Mouse (Mus musculus) heart, embryonic 11.5 days (tissue): ENCODE measurements around the gene Nfkb1. TPM values are rescaled to one million over a fixed set of nuclear protein-coding genes. Genes with fewer than 3 reads are reported as not detected.
A peak's percentile ranks its signal among the peaks of the same experiment; 100 is the strongest.

ENCODE experiments used
- ATAC-seq: fragments of 200-750 bp; cut with Nextera tagmentation; replicated peaks from 2 replicates; pipeline ENCODE4 v1.8.0; 2017; ENCODE audit warnings: moderate library complexity; ENCODE audit not compliant: insufficient number of reproducible peaks, low FRiP score, low TSS enrichment
- H3K27ac ChIP-seq: fragments of 300-500 bp; sonication (generic); 2 replicates; pipeline ENCODE4 v1.5.1; 2014; ENCODE audit warnings: mild to moderate bottlenecking, low read depth, low read length
- H3K27me3 ChIP-seq: fragments of 300-500 bp; sonication (generic); 2 replicates; pipeline ENCODE4 v1.6.1; 2014; ENCODE audit warnings: mild to moderate bottlenecking, low read length, mixed read lengths; ENCODE audit not compliant: control insufficient read depth, insufficient read depth
- H3K36me3 ChIP-seq: fragments of 300-500 bp; sonication (generic); 2 replicates; pipeline ENCODE4 v1.6.1; 2014; ENCODE audit warnings: mild to moderate bottlenecking, low read length, moderate library complexity, mixed read lengths; ENCODE audit not compliant: control insufficient read depth, insufficient read depth
- H3K4me1 ChIP-seq: fragments of 300-500 bp; sonication (generic); 2 replicates; pipeline ENCODE4 v1.6.1; 2014; ENCODE audit warnings: low read length; ENCODE audit not compliant: control insufficient read depth, insufficient read depth
- H3K4me2 ChIP-seq: fragments of 300-500 bp; sonication (generic); 2 replicates; pipeline ENCODE4 v1.6.1; 2014; ENCODE audit warnings: mild to moderate bottlenecking, moderate library complexity
- H3K4me3 ChIP-seq: fragments of 300-500 bp; sonication (generic); 2 replicates; pipeline ENCODE4 v1.5.1; 2014; ENCODE audit warnings: low read depth, low read length
- H3K9ac ChIP-seq: fragments of 300-500 bp; sonication (generic); 2 replicates; pipeline ENCODE4 v1.6.1; 2014; ENCODE audit warnings: mild to moderate bottlenecking, low read depth, low read length, moderate library complexity
- H3K9me3 ChIP-seq: fragments of 300-500 bp; sonication (generic); replicated peaks from 2 replicates; pipeline ENCODE4 v1.6.1; 2016; ENCODE audit warnings: low read length; ENCODE audit not compliant: control insufficient read depth
- WGBS: fragments of 180-500 bp; shearing (Covaris S2); extraction: QIAGEN DNeasy Blood & Tissue Kit; methylation state at CpG from one replicate; pipeline ENCODE4 v1.1.7; 2014; ENCODE audit not compliant: insufficient replicate concordance; 5-methylcytosine and 5-hydroxymethylcytosine counted together
- polyA plus RNA-seq: library from polyadenylated mRNA; unstranded; fragments of >200 nt; fragmentation: Nextera tagmentation; extraction: Ambion mirVana; gene quantifications from 2 replicates; pipeline ENCODE4 v1.2.1, GENCODE M21; 2014

The Nfkb1 gene
- polyA plus RNA-seq, 1 experiment from 2014 or later: 17.8 TPM

DNA sequence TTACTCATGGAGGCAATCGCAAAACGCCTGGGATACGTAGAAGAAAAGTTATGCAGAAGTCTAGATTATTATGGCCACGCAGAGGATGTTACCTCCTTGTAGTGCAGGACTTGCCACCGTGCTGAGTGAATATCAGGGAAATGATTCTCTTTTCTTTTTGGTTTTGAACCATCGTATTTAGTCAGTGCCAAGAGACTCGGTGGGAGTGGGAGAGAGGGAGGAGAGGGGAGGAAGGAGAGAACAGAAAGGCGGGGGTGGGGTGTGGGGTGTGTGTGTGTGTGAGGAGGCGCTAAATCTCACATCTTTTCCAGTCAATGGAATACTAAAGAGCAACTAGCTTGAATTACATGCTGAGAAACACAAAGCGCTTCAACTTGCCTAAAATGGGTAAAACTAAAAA is 41.5 kb downstream of the Nfkb1 start:
- H3K27me3 ChIP-seq: no peaks in the 10 kb centered on the region
- H3K36me3 ChIP-seq: peaks cover 6% of the 10 kb centered on the region; the same call in 1 of the 2 replicates
- H3K27ac ChIP-seq: no peak overlapping the region
- H3K9ac ChIP-seq: no peak overlapping the region
- no peaks in the 10 kb centered on the region for H3K9me3 ChIP-seq
- H3K4me1 ChIP-seq: 0 out of 2 replicates have a peak, but pooled peaks cover 2% of the 10 kb centered on the region
- H3K4me3 ChIP-seq: no peak overlapping the region
- no peak overlapping the region for H3K4me2 ChIP-seq
- 73% methylated on average over 10 of the region's 10 CpGs for WGBS
- ATAC-seq: no peak

DNA sequence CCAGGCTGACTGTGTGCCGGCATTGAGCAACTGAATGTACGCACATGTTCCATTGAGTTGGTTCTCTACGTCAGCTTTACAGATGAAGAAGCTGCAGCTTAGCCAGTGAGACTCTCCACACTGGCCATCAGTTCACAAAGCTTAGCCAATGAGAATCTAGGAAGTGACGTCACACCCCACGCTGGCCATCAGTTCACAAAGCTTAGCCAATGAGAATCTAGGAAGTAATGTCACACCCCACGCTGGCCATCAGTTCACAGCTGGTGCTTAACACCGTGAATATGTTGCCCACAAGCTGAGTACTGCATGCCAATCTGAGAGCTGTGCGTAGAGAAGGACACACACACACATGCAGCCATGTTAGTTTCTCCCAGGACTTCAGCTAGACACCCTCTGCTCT is 42.8 kb downstream of the Nfkb1 start:
- Histone ChIP-seq H3K9me3 (no peaks in the 10 kb centered on the region), H3K4me1 (no peaks in the 10 kb centered on the region), H3K4me2 (no peak overlapping the region), H3K36me3 (peaks cover 6% of the 10 kb centered on the region; the same call in 1 of the 2 replicates), H3K27me3 (no peaks in the 10 kb centered on the region), H3K9ac (no peak overlapping the region), H3K4me3 (no peak overlapping the region), H3K27ac (no peak overlapping the region)
- 87% methylated on average over 8 of the region's 8 CpGs for WGBS
- no peak for ATAC-seq

DNA sequence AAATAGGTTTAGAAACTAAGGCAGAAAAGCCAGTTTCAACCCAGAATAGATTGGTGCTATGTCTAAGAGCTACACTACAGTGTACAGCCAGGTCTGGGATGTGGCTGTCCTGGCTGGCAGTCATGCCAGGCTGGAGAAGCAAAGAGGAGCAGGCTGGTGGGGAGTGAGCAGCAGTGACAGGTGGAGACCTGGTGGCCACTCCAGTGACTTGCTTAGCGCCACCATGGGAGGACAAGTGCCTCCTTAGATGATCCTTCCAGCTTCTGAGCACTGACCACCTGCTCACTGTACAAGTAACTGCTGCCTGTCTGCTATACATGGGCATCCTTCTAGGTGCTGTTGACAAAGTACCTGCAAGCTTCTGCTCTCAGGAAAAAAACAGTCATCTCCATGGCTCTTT is 44.7 kb downstream of the Nfkb1 start:
- H3K4me1 ChIP-seq: peaks cover 3% of the 10 kb centered on the region
- 85% methylated on average over 1 of the region's 1 CpGs for WGBS
- no peak overlapping the region for H3K9ac ChIP-seq
- no peaks in the 10 kb centered on the region for H3K9me3 ChIP-seq
- H3K27ac ChIP-seq: no peak overlapping the region
- no peaks in the 10 kb centered on the region for H3K27me3 ChIP-seq
- no peak overlapping the region for H3K4me2 ChIP-seq
- no peak overlapping the region for H3K4me3 ChIP-seq
- H3K36me3 ChIP-seq: peaks cover 2% of the 10 kb centered on the region; the same call in 1 of the 2 replicates
- ATAC-seq: no peak

- Histone ChIP-seq H3K9me3 (no peaks in the 10 kb centered on the region), H3K4me2 (no peak overlapping the region), H3K9ac (no peak overlapping the region), H3K27ac (no peak overlapping the region), H3K36me3 (peaks cover 2% of the 10 kb centered on the region; the same call in 1 of the 2 replicates), H3K4me3 (no peak overlapping the region), H3K4me1 (peaks cover 12% of the 10 kb centered on the region), H3K27me3 (no peaks in the 10 kb centered on the region)
- WGBS: 85% methylated on average over 3 of the region's 3 CpGs
- ATAC-seq: no peak
These were observed 46.4 kb downstream of the Nfkb1 start for GRCm38 (mm10) chr3:135644971-135645370.

DNA sequence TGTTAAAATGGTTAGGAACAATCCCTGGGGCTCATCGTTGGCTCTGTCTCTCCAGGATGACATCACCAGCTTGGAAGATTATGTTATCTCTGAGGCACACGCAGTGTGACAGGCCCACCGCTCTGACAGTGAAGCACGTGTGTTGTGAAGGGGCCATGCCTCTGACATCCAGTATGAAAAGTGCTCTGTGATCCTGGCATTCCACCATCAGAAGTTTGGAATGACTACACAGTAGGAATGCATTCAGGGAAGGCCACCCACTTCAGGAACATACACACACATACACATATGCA is 49.8 kb downstream of the Nfkb1 start:
- Histone ChIP-seq H3K9ac (no peak overlapping the region), H3K4me3 (no peak overlapping the region), H3K27me3 (no peaks in the 10 kb centered on the region), H3K4me2 (0 out of 2 replicates have a peak overlapping the region, but pooled peaks have one; percentile 7), H3K9me3 (no peaks in the 10 kb centered on the region), H3K27ac (peak overlapping the region; percentile 75), H3K36me3 (0 out of 2 replicates have a peak, but pooled peaks cover 2% of the 10 kb centered on the region), H3K4me1 (peaks cover 22% of the 10 kb centered on the region)
- 10% methylated on average over 4 of the region's 4 CpGs for WGBS
- peak; percentile 82 for ATAC-seq

DNA sequence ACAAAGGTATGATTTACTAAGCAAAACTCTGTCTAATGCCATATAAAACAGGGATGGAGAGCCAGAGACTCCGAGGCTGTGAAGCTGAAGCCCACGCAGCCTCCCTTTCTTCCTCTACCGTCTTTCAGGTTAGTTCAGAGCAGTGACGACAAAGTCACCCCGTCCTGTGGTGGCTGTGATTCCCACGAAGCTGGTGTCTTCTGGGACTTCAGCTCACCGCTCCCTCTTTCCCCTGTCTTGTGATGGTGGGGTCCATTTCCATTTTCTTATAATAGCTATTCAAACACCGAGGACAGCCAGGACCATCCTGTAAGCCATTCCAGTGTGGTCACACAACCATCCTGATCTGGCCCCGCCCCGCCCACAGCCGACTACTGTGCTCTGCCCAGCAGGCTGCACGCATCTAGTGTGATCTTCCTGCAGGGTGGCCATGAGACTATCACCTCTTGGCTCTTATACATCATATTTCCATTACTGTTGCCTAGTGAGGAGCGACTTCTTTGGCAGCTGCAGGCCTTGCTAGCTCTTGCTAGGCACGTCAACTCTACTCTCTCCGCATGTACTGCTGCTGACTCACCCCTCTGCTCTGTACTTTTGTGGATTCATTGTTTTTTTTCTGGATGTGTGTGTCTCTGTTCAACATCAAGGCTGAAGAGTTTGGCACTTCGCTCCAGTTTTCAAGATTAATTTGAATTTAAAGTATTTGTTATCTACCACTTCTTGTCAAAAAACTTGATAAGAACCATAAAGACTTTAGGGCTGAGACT is 50.3 kb downstream of the Nfkb1 start:
- Histone ChIP-seq H3K4me3 (no peak overlapping the region), H3K27ac (peak overlapping the region; percentile 75), H3K4me1 (peaks cover 24% of the 10 kb centered on the region), H3K4me2 (no peak overlapping the region), H3K27me3 (no peaks in the 10 kb centered on the region), H3K36me3 (0 out of 2 replicates have a peak, but pooled peaks cover 2% of the 10 kb centered on the region), H3K9me3 (no peaks in the 10 kb centered on the region), H3K9ac (no peak overlapping the region)
- peak; percentile 71 for ATAC-seq
- WGBS: 57% methylated on average over 16 of the region's 16 CpGs

- no peak for ATAC-seq
- Histone ChIP-seq H3K4me3 (no peak overlapping the region), H3K4me1 (peaks cover 29% of the 10 kb centered on the region), H3K9me3 (no peaks in the 10 kb centered on the region), H3K27me3 (no peaks in the 10 kb centered on the region), H3K4me2 (no peak overlapping the region), H3K9ac (no peak overlapping the region), H3K36me3 (0 out of 2 replicates have a peak, but pooled peaks cover 2% of the 10 kb centered on the region), H3K27ac (no peak overlapping the region)
- WGBS: 86% methylated on average over 5 of the region's 5 CpGs
These were observed 51.1 kb downstream of the Nfkb1 start for GRCm38 (mm10) chr3:135640203-135640602.

DNA sequence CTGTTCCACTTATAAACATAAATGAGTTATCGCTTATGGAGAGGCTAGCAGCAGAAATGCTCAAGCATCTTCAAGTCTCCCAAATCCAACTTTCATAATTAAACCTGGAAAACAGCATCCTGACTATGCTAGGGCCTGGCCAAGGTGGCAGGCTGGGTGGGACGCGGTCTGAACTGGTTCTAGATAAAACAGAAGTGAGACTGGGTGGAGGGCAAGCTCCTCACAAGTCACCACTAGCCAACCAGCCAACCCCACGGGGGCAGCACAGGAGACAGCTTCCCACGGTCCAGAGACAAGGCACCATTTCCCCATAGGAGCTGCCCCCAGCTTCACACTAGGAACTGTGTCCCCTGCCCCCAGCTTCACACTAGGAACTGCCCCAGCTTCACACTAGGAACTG is 53.8 kb downstream of the Nfkb1 start:
- no peak for ATAC-seq
- Histone ChIP-seq H3K27ac (no peak overlapping the region; the same call in 1 of the 2 replicates), H3K4me3 (no peak overlapping the region), H3K4me1 (peaks cover 30% of the 10 kb centered on the region), H3K4me2 (no peak overlapping the region), H3K36me3 (0 out of 2 replicates have a peak, but pooled peaks cover 2% of the 10 kb centered on the region), H3K27me3 (no peaks in the 10 kb centered on the region), H3K9ac (no peak overlapping the region), H3K9me3 (no peaks in the 10 kb centered on the region)
- 60% methylated on average over 5 of the region's 5 CpGs for WGBS

DNA sequence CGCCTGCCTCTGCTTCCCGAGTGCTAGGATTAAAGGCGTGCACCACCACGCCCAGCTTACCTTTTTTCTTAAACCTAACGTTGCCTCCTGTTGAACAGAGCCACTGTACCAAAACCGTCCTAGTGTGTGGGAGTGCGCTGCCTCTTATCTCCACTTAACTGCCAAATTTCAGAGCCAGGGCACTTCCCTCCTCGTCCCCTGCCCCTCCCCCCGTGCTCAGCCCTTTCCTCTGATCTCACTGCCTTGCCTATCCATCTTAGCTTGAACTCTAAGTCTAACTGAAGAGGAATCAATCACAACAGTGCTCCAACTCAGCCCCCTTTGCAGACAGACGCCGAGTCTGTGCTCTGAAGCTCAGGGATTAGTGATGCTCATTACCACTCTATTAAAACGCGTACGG is 54.9 kb downstream of the Nfkb1 start:
- no peaks in the 10 kb centered on the region for H3K9me3 ChIP-seq
- no peak overlapping the region for H3K4me2 ChIP-seq
- ATAC-seq: no peak
- peaks cover 26% of the 10 kb centered on the region for H3K4me1 ChIP-seq
- H3K27me3 ChIP-seq: no peaks in the 10 kb centered on the region
- H3K27ac ChIP-seq: no peak overlapping the region; the same call in 1 of the 2 replicates
- no peak overlapping the region for H3K4me3 ChIP-seq
- 0 out of 2 replicates have a peak, but pooled peaks cover 2% of the 10 kb centered on the region for H3K36me3 ChIP-seq
- WGBS: 20% methylated on average over 14 of the region's 14 CpGs
- H3K9ac ChIP-seq: no peak overlapping the region
